Mouse (Mus musculus) thymus, postnatal 36 days (tissue): ENCODE data around the gene Chchd3.

ENCODE experiments used
- DNase-seq, 2 experiments: peaks; one replicate each; pipeline ENCODE4 v3.0.0; 2022; ENCODE audit warnings: mixed read lengths in 2 of 2

Chchd3 gene

DNA sequence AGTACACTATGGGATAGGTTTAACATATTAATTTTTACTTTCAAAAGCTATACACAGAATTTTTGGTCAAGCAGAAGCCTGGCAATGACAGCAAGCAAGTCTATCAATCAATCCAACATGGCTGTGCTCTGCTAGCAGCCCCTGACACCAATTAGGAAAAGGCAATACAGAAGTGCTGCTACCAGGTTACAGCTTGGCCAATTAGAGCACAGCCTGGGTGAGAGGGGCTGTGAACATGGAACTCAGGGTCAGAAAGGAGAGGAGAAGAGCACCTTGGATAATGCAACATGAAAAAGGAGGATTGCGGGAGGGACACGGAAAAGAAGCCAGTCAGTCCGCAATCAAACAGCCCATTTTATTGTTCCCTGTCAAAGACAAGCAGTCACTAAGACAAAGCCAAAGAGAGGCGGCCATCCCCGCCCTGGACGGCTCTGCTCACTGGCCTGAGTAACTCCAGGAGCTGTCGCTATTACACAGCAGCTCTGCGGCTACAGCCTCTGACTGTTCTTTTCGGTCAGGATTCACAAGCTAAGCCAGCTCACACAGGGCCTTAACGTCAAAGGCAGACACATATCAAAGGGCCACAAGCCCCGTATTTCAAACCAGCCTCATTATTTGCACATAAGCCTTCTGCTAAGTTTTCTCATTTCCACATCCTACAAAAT, 128.8 kb downstream of the Chchd3 start:
- DNase-seq, result no peak

DNA sequence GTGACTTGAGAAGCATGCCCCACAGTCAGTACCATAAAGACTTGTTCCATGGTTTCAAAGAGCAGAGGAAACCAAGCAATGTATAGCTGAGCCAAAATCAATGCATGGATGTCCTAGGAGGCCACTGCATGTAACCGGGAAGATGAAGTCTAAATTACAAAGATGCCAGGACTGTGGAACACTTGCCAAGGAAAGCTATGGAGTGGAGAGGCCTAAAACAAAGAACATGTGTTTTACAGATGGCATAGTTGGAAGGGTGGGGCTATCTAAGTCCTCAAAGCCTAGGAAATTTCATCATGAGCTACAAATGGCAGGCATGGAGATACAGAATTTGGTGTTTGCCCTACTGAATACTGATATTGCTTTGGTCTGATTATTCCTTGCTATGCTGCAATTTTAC, 137.7 kb downstream of the Chchd3 start:
- DNase-seq, result no peak

DNA sequence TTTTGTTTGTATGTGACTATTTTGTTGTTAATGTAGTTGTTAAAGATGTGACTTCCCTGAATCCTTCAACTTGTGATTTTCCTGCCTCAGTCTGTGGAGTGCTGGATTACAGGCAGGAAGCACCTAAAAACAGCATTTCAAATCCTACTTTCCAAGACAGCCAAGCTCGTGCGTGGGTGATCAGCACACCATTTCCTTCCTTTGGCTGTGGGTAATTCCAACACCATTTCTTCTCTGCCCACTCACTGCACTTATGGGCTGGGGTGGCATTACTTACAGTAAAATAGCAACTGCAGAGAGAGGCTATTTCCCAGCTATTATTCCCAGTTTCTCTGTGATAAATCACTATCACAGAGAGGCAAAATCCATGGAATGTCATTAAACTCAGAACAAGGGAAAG, 140.0 kb downstream of the Chchd3 start:
- DNase-seq, result no peak

DNA sequence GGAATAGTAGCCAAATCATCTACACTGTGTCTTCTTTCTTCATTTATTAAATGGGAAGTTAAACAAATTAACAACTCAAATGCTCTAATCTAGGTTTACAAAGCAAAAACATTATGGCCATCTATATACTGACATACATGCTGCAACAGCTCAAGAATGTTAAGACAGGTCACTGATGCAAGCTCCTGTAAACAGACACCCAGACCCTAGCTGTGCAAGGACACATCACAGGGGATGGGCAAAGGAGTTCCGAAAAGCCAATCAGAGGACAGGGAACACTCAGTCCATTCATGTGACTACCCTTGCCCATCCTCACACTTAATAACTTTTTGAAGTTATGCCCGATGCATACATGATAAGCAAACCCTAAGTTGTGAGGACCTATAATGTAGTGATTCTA, 149.4 kb downstream of the Chchd3 start:
- no peak for DNase-seq

DNA sequence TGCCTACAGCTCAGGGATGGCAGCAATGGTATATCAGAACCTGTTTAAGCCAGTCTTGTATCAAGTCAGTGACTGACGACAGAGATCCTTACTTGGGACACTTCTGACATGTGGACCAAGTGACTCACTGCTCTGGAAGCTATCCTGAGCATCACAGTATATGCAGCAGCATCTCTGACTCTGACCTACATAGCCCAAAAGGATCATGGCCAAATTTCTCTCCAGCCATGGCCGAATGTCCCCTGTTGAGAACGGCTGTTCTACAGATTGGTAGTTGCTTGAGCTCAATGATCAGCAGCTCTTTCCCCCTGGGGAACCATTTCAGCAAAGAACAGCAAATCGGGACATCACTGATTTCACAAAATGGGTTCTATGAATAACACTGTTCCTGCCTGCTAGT, 161.0 kb downstream of the Chchd3 start:
- DNase-seq, result no peak

DNA sequence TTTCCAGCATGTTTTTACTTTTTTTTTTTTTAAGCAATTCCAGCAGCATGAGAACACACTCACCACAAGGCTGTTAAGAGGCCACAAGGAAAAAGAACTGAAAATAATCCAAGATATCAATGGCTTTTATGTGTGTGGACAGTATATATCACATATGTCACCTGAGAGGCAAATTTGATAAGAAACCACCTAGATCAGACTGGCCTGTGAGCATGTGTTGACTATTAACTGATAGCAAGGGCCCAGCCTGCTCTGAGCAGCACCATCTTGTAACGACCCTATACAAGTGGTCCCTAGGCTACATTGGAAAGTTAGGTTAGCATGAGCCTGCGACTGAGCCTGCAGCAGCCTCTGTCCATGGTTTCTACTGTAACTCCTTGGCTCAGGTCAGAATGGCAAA, 166.0 kb downstream of the Chchd3 start:
- no peak for DNase-seq

DNA sequence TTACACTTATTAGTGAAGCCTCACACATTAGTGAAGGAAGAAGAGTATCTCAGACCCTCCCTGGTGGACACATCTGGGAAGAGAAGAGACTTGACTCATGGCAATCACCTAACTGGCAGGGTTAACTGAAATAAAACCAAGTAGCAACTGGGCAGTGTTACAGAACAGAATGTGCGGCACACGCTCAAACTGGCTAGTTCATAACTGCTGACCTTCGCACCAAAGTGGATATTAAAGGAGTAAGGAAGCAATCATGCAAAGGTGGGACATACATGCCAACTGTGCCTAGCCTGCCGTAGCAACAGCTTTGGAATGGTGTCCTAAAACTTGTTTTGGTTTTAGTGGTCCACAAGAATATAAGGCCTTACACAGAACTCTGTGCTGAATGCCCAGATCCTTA, 169.3 kb downstream of the Chchd3 start:
- no peak for DNase-seq

DNA sequence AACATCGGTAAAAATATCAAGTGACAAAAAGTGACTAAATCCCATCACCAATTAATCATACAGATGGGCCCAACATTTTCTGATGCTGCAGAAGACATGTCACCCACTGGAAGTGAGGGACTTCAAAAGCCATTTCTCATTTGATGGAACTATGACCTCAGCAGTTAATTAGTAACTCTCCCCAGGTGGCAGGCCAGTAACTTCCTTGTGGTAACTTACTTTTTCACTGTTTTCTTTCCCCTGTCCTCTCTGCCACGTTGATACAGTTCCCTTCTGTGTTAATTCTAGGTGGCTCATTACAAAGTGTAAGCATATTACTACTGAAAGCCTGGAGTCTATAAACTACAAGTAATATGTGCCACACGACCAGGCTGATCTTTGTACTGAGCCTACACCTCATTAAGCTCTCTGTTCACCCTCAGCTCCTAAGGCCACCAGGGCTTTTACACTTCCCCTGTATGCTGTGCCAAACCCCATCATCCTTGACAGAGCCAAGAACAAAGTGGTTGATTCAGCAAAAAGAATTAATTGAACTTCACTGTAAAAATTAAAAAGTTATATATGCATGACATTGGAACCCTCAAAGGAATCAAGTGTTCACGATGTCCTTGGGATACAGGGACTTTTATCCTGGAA, 171.0 kb downstream of the Chchd3 start:
- no peak for DNase-seq

DNA sequence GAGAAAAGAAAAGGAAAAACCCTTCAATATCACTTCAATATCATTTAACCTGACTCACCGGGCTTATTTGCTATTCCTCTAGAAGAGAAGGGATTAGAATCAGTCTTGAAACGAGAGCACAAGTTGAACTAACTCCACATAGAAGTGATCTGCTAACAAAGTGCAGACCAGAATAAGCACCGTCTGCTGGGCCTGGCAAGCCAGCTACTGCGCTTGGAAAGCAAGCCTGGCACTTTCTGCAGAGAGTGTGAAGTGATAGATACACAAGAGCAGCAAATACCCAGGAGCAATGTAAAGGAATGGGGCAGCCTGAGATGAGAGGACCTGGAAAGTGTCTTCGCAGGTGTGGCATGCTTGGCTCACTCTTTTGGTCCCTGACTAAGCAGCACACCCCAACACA, 181.5 kb downstream of the Chchd3 start:
- DNase-seq, result no peak

DNA sequence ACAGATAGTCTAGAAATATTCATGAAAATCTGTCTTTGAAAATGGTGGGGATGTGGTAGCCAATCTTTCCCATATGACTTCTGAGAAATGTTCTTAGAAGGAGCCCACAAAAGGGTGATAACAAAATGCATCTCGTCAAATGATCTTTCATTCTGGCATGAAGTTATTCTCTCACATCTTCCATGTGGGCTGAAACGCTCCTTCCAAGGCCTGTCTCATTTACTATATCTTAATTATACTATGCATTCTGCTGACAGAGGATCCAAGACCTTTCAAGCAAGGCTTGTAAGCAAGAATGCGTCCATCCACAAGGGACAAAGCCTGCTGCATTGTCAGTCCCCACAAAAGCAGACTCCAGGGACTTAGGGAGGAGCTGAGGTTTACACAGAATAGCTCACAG, 185.9 kb downstream of the Chchd3 start:
- DNase-seq, result no peak

DNA sequence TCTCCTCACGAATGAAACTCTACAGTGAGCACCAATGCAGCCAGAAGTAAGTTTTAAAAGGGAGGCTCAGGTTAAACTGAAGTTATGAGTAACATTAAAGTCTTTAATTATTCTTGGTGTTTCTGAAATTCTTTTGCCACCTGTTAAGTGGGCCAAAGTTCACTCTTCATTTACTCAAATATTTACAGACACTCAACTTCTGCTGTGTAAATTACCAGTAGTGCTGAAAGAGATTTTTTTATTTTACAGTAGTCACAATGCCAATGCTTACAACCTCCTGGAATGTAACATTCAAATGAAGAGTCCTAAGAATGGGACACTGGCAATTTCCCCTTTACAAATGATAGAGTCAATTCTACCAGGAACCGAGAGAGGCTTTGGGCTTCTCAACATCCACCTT, 187.3 kb downstream of the Chchd3 start:
- DNase-seq, result no peak

DNA sequence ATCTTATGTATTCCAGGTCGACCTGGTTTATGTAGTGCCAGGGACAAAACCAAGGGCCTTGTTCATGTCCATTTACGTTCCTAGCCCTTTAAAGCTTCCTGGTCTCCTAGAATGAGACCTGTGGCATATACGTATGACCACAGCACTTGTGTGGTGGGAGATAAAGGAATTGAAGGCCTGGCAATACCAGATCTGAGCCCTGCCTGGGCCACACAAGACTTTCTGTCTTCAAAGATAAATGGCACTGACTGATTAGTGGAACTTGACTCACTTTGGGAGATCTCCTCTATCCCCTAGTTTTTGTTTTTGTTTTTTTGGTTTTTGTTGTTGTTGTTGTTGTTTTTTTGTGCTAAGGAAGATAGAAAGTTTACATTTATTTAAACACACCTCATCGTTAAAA, 209.1 kb downstream of the Chchd3 start:
- DNase-seq, result no peak

DNA sequence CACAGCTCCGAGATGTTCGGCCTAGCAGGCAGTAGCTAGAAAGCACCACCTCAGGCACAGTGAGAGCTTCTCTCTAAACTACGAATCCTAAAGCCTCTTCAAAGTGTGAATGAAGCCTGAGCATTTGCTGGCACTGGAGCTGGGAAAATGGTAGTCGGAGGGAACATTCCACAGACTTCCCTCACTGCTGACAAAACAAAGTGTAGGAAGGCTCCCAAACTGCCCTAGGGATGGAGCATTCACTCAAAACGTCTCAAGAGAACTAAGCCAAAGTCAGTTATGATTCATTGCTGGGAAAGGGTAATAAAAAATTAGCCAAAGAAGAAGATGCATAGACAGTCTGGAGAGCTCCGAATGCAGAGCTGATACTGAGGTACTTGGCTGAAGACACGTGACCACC, 211.1 kb downstream of the Chchd3 start:
- no peak for DNase-seq

DNA sequence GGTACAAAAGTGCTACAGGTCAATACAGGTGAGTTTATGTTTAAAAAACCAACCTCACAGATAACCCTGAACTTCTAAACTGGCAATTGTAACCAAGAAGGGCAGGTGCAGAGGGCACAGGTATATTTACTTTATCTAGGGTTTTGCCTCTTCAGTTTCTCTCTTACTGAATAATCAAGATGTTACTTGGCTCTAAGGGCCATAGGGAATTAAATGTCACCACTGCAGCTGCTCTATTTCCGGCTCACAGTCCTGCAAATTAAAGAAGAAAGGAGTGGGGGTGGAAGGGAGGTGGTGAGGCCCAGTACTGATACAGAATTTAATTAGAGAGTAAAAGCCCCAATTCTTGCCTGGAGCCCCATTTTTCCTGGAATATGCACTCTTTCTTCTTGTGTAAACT, 214.6 kb downstream of the Chchd3 start:
- DNase-seq, result no peak

DNA sequence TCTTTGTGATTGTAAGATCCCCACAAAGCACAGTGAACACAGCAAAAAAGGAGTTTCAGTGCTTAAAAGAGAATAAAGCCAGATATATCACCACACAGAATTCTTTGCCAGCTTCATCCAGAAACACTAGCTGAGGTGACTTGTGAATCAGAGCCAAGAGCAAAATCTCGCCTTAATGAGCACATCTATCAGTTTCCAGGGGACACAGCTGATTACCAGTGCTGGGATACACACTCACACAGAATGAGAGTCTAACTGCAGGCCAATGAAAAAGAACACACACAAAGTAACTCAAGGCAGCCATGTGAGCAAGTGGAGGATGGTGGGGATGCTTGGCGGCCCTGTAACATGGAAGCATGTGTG, 222.1 kb downstream of the Chchd3 start:
- no peak for DNase-seq

DNA sequence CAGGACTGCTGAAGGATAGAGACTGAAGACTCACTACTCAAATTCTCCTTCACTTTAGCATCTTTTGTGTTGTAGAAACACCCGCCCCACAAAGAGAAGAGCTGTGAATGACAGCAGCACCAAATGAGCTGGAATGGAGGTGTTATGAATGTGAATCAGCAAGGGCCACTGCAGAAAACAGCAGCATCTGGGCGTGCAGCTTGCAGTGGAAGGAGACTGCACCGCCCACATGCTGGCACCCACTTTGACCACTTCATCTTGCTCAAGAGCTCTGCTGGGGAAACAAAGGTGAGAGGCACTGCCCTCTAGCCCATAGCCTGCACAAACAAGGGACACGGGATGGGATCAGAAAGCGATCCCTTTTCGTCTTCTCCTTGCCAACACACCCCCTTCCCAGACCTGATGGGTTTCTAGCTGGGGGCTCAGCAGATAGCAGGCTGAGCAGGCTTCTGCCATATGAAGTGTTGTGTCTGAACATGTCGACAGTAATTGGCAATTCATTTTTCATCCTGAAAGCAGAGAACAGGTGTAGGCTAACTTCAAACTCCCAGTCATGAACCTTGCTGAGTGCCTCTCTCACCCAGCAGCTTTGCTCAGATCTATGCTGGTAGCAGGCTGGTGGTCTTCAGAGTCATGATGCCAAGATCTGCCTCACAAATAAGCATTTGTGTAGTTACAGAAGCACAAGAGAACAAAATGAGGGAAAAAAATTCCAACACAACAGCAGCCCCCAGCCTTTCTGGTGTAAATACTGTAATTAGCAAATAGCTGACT, 222.7 kb downstream of the Chchd3 start:
- no peak for DNase-seq

DNA sequence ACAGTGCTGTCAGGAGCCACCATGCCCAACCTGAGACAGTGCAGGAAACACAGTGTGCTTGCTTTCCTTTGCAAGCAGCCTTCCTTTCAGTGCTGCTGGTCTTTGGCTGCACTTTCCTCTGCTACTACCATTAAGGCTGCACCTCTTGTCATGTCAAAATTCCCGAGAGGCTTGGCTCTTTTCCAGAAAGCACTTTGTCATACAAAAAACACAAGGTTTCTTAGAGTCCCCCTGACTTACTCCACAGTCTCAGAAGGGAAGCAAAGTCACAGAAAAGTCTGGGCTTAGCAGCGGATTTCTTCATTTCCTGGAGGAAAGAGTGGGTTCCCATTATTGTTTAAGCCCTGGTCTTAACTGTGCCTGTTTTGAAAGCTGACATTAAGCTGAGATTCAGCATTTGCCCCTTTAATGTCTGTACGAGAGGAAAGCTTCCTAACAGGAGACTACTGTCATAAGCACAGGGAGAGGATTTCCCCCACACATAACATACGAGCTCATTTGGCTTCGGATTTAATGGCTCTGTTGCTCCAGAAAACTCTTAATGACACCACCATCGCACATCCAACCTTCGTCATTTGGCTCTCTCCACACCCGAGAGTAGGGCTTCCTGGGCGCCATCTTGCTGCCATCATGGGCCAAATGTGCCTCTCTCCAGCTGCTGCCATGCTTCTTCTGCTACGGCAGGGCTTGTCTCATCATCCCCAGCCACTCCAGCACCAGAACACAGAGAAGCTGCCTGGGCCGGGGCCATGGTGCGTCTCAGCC, 236.0 kb downstream of the Chchd3 start:
- DNase-seq, result no peak

DNA sequence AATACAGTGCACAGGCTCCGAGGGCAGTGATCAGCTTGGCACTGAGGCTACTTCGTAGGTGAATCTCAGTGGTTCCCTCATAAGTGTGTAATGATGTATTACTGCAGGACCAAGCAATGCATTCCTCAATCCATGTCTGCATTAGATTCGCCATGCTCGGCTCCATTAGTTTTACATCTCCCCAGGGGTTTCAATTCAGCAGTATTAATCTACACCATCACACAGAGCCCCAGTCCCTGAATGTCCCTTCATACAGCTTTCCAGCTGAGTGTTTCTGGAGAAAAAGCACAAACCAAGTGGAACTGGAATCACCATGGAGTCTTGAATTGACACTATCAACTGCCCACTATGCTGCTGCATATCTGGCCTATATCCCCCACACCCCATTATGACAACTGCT, 241.1 kb downstream of the Chchd3 start:
- DNase-seq, result no peak

DNA sequence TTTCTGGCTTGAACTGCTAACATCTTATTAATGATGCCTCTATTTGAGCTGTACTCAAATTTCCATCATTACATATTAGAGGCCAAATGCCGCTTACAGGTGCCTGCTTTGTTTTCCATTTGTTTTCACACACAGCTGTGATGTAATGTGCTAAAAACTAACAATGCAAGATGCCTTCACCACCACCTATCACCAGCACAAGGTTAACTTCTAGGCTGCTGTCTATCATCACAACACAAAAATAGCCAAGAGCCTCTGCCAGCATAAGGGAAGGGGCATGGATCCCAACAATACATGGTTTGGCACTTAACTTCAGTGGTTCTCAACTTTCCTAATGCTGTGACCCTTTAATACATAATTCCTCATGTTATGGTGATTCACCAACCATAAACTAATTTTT, 251.3 kb downstream of the Chchd3 start:
- no peak for DNase-seq

DNA sequence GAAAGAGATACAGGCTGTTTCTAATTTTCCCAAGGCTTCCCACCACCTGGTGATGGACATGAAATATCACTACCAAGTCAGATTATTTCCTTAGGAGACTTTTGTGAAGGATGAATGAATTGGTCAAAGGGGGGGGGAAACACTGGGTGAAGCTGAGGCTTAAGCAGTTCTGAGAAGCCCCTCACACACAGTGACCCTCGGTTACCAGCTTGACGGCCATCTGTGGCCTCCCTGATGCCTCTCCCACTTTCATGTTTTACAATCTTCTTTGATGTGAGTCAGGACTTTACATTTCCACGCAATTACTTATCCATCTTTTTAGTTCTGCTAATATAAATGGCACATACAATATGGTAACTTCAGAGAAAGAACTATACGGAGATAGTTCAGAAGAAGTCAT, 252.3 kb downstream of the Chchd3 start:
- DNase-seq, result no peak

DNA sequence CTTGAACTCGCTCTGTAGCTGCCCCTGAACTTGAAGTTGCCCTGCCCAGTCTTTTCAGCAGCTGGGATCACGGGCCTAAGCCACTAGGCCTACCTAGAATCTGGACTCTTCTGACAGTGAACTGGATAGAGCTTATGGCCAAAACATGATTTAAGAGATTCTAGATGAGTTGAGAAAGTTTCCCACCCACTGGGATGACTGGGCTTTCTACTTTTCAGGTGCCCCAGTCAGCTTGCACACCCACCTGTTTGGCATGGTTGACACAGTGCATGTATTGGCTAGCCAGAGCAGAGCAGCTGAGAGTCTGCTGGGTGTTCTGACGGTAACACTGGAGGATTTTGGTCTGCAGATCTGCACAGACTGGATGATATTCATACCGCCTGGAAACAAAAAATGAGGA, 256.4 kb downstream of the Chchd3 start:
- no peak for DNase-seq

DNA sequence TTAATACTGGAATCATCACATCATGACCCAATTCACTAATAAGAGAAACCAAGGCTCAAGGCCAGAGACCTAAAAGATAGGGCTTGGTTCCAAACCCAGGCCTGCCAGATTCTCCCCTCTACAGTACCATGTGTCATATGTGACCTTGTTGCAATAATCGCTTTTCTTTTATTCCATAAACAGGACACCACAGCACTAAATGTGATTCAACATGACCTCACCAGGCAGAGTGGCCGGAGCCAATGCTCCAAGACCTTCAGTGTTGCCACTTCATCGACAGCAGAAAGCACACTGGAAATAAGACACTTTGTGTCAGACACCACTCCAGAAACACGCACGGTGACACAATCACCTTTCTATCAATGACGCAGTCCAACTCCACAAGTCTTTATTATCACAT, 258.3 kb downstream of the Chchd3 start:
- no peak for DNase-seq

DNA sequence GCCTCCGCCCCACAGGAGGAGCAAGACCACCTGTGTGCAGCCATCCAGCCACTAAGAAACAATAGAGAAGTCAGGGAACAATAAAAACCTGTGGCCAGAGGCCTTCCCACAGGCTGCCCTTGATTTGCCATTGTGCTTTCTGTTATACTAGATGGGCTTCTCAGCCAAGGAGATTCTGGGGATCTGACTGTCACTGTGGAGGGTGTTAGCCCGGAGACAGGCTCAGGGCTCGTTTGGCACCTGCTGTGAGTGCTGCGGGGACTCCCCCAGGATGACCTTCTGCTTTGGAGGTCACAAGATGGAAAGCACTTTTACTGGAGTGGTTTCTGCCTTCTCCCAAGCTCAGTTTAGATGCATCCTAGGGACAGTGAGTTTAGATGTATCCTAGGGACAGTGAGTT, 262.5 kb downstream of the Chchd3 start:
- DNase-seq, result no peak
